Mouse (Mus musculus) erythroid progenitor cell, adult 5-6 weeks (primary cell): Measurements from ENCODE around the gene Ttll4. TPM values are rescaled to one million over a fixed set of nuclear protein-coding genes. Genes with fewer than 3 reads are reported as not detected.

Experiments
- ATAC-seq: replicated peaks from 2 replicates; pipeline ENCODE4 v1.8.0; 2016; ENCODE audit warnings: moderate number of reproducible peaks, mild to moderate bottlenecking, moderate TSS enrichment, inconsistent platforms; ENCODE audit not compliant: poor library complexity, low FRiP score, severe bottlenecking
- total RNA-seq, 2 experiments: library from RNA; stranded (forward) in 1 of 2; stranded (reverse) in 1 of 2; fragments of 150-400 nt in 1 of 2; fragments of 186-747, 209-891 nt in 1 of 2; gene quantifications; 2 replicates each; pipeline versions ENCODE4 v1.2.3 to v1.2.4; 2015 to 2017; ENCODE audit warnings: low replicate concordance in 2 of 2

The Ttll4 gene
- total RNA-seq (2015; ENCODE audit: low replicate concordance): 2.9 and 8.6 TPM in 2 replicates
- total RNA-seq (2017; ENCODE audit: low replicate concordance): 6.3 and 7.7 TPM in 2 replicates

- peak; percentile 91 for ATAC-seq
Measured at GRCm38 (mm10) chr1:74661448-74662195, at the start of gene Ttll4. TSS of gene Ttll4 (plus strand) at chr1:74661745.

- no peak for ATAC-seq
Measured at GRCm38 (mm10) chr1:74624183-74624582, 37.4 kb upstream of the Ttll4 start.

GRCm38 (mm10) chr1:74626076-74626475 is 35.5 kb upstream of the Ttll4 start:
- no peak for ATAC-seq

GRCm38 (mm10) chr1:74628001-74628400 is 33.5 kb upstream of the Ttll4 start:
- no peak for ATAC-seq

GRCm38 (mm10) chr1:74632734-74633133 is 28.8 kb upstream of the Ttll4 start:
- ATAC-seq: no peak

- no peak for ATAC-seq
Measured at GRCm38 (mm10) chr1:74643524-74643923, 18.0 kb upstream of the Ttll4 start.

- ATAC-seq: no peak
Measured at GRCm38 (mm10) chr1:74643926-74644325, 17.6 kb upstream of the Ttll4 start.

GRCm38 (mm10) chr1:74662253-74662865 is 814 bp downstream of the Ttll4 start:
- 0 out of 2 replicates have a peak, but pooled peaks have one; percentile 37 for ATAC-seq

- ATAC-seq: no peak
Measured at GRCm38 (mm10) chr1:74665153-74665552, 3.6 kb downstream of the Ttll4 start.

GRCm38 (mm10) chr1:74668371-74668770 is 6.8 kb downstream of the Ttll4 start:
- no peak for ATAC-seq

GRCm38 (mm10) chr1:74672731-74673130 is 11.2 kb downstream of the Ttll4 start:
- ATAC-seq: no peak

- no peak for ATAC-seq
Measured at GRCm38 (mm10) chr1:74676863-74677262, 15.3 kb downstream of the Ttll4 start.

- ATAC-seq: no peak
Measured at GRCm38 (mm10) chr1:74677843-74678242, 16.3 kb downstream of the Ttll4 start.

GRCm38 (mm10) chr1:74687131-74687530 is 25.6 kb downstream of the Ttll4 start:
- ATAC-seq: no peak

GRCm38 (mm10) chr1:74693891-74694583 is 32.5 kb downstream of the Ttll4 start:
- ATAC-seq: no peak

- no peak for ATAC-seq
Measured at GRCm38 (mm10) chr1:74695836-74696235, 34.3 kb downstream of the Ttll4 start.

- no peak for ATAC-seq
Measured at GRCm38 (mm10) chr1:74697416-74697815, 35.9 kb downstream of the Ttll4 start.

- no peak for ATAC-seq
Measured at GRCm38 (mm10) chr1:74698353-74698752, 36.8 kb downstream of the Ttll4 start.

GRCm38 (mm10) chr1:74698791-74699190 is 37.2 kb downstream of the Ttll4 start:
- ATAC-seq: no peak

- no peak for ATAC-seq
Measured at GRCm38 (mm10) chr1:74702142-74702553, 40.6 kb downstream of the Ttll4 start.

GRCm38 (mm10) chr1:74704156-74704555 is 42.6 kb downstream of the Ttll4 start:
- no peak for ATAC-seq
